Mouse (Mus musculus): ENCODE data around the gene Rnh1. TPM values are rescaled to one million over a fixed set of nuclear protein-coding genes. Genes with fewer than 3 reads are reported as not detected.

Rnh1 gene
- polyA plus RNA-seq (2015; fragmentation: Nextera tagmentation; extraction: Ambion mirVana), result 92.2 and 102 TPM in 2 replicates

DNA sequence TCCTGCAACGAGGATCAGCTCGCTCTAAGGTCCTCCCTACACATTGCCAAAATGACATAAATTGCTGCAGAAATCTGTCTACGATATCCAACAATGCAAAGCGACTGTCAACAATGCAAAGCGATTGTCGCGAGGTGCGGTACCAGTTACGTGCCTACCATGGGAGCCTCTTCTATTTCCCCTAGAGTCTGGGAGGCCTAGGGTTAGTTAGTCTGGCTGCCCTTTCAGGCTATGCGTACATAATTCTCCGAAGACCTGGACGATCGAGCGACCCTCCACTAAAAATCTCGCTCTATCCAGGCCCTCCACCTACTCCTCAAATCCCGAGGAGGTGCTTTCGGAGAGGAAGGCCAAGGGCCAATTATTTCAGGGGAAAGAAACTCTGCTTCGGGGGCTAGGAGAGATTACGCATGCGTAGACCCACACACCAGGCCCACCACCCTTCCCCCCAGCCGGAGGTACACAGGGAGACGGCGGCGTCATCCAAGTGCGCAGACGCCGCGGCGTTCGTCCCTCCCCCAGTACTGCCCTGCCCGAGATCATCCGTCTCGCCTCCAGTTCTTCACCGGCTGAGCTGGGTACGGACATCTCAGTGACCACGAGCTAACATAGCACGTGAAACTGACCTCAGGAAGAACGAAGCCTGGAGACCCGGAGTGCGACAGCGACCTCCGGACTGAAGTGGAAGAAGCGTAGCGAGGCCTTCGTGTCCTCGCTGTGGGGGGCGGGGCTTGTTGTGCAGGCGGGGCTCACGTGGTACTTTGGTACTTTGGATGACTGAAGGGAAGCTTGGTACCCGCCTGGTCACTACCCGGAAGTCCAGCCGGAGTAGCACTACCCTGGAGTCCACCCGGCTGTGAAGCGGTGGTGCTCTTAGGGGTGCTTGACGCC lies at the start of gene Rnh1:
Rnh1 (minus strand) TSS at position 742 of the 891 bp plus-strand sequence.
- Histone ChIP-seq H3K27me3 (replicated peaks) (0 out of 2 replicates have a peak, but pooled peaks cover 7% of the 10 kb centered on the region), H3K9me3 (no peaks in the 10 kb centered on the region), H3K27ac (replicated peaks) (peak within 1 kb of the TSS; percentile 94), H3K4me1 (peaks cover 41% of the 10 kb centered on the region), H3K9ac (peak within 1 kb of the TSS; percentile 88), H3K36me3 (no peaks in the 10 kb centered on the region), H3K4me2 (peak within 1 kb of the TSS; percentile 78), H3K4me3 (peak within 1 kb of the TSS; percentile 64)
- ATAC-seq (ENCODE audit: extremely low read depth, insufficient number of reproducible peaks, low FRiP score, low TSS enrichment), result peak; percentile 89
- 3% methylated on average over 55 of the region's 55 CpGs for WGBS

DNA sequence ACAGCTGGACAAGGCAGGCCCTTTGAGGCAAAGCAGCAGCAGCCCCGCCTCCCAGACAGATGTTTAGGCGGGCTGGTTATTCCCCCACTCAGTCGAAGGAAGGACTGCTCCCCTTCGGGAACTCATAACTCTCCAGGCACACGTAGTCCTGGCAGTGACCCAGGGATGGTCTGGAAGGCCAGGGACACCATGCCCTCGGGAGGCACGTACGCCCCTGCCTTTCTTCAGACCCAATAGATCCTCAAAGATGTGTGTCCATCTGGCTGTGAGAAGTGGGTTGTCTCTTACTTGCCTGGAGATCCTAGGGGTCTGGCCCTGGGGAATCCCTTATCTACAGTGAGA lies 49.4 kb upstream of the Rnh1 start:
- H3K27ac ChIP-seq (replicated peaks), result peak overlapping the region; percentile 91
- peaks cover 20% of the 10 kb centered on the region for H3K36me3 ChIP-seq
- no peaks in the 10 kb centered on the region for H3K27me3 ChIP-seq (replicated peaks)
- no peaks in the 10 kb centered on the region for H3K9me3 ChIP-seq
- H3K4me3 ChIP-seq, result peak overlapping the region; percentile 68
- peak overlapping the region; percentile 89 for H3K9ac ChIP-seq
- no peak for ATAC-seq (ENCODE audit: extremely low read depth, insufficient number of reproducible peaks, low FRiP score, low TSS enrichment)
- peaks cover 42% of the 10 kb centered on the region for H3K4me1 ChIP-seq
- peak overlapping the region; percentile 83 for H3K4me2 ChIP-seq
- 7% methylated on average over 8 of the region's 8 CpGs for WGBS

DNA sequence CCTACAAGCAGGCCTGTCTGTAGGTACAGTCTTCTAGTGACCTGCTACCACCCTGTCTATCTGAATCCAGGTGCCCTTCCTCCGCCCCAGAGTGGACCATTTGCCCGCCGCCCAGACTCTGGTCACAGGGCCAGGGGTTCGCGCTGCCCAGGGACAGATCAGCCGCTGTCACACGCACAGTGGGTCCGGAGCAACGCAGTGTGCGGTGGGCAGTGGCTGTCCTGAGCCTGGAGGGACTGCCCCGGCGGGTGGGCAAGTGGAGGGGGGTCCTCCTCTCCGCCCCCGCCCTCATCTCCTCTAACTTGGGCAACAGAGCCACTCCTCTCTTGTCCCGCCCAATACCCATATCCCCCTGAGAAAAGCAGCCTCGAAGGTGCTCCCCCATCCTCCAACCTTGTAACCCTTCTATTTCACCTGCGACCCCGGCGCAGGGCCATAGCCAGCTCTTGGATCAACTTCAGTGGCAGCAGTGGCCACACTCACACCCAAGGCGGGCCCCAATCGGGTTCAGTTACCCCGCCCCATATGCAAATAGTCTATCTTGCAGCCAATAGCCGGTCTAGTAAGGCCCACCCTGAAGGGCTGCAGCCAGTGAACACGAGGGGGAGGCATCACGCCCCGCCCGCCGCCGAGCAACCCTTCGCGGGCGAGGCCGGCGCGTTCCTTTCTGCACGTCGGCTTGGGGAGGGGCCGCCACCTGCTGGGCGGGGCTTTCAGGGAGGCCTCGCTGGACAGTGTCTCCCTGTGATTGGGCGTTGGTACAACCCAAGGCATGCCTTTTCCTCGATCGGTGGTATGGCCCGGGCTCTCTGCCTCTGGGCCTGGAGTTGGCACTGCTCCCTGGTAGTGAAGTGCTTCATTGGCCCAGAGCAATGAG lies 48.8 kb upstream of the Rnh1 start:
- H3K9ac ChIP-seq, result peak overlapping the region; percentile 89
- ATAC-seq (ENCODE audit: extremely low read depth, insufficient number of reproducible peaks, low FRiP score, low TSS enrichment), result peak; percentile 95
- H3K27ac ChIP-seq (replicated peaks), result peak overlapping the region; percentile 91
- H3K9me3 ChIP-seq, result no peaks in the 10 kb centered on the region
- H3K4me3 ChIP-seq, result peak overlapping the region; percentile 68
- H3K27me3 ChIP-seq (replicated peaks), result no peaks in the 10 kb centered on the region
- peaks cover 20% of the 10 kb centered on the region for H3K36me3 ChIP-seq
- peak overlapping the region; percentile 83 for H3K4me2 ChIP-seq
- peaks cover 48% of the 10 kb centered on the region for H3K4me1 ChIP-seq
- WGBS, result 2% methylated on average over 44 of the region's 44 CpGs

- peak overlapping the region; percentile 89 for H3K9ac ChIP-seq
- H3K27me3 ChIP-seq (replicated peaks), result no peaks in the 10 kb centered on the region
- H3K36me3 ChIP-seq, result peaks cover 20% of the 10 kb centered on the region
- peak overlapping the region; percentile 68 for H3K4me3 ChIP-seq
- 72% methylated on average over 1 of the region's 1 CpGs for WGBS
- peaks cover 53% of the 10 kb centered on the region for H3K4me1 ChIP-seq
- H3K4me2 ChIP-seq, result peak overlapping the region; percentile 83
- no peak overlapping the region; the same call in 1 of the 2 replicates for H3K27ac ChIP-seq (replicated peaks)
- ATAC-seq (ENCODE audit: extremely low read depth, insufficient number of reproducible peaks, low FRiP score, low TSS enrichment), result no peak
- H3K9me3 ChIP-seq, result no peaks in the 10 kb centered on the region
Measured at GRCm38 (mm10) chr7:141220377-141220776, 47.7 kb upstream of the Rnh1 start.

- 94% methylated on average over 1 of the region's 1 CpGs for WGBS
- Histone ChIP-seq H3K4me1 (peaks cover 59% of the 10 kb centered on the region), H3K4me3 (no peak overlapping the region), H3K27ac (replicated peaks) (no peak overlapping the region), H3K4me2 (peak overlapping the region; percentile 83), H3K36me3 (peaks cover 20% of the 10 kb centered on the region), H3K9me3 (no peaks in the 10 kb centered on the region), H3K9ac (peak overlapping the region; percentile 89; the same call in 1 of the 2 replicates), H3K27me3 (replicated peaks) (no peaks in the 10 kb centered on the region)
- no peak for ATAC-seq (ENCODE audit: extremely low read depth, insufficient number of reproducible peaks, low FRiP score, low TSS enrichment)
Measured at GRCm38 (mm10) chr7:141219558-141220099, 47.0 kb upstream of the Rnh1 start.

GRCm38 (mm10) chr7:141218557-141219133 lies 46.0 kb upstream of the Rnh1 start:
- Histone ChIP-seq H3K9me3 (no peaks in the 10 kb centered on the region), H3K4me1 (peaks cover 63% of the 10 kb centered on the region)
- 80% methylated on average over 5 of the region's 5 CpGs for WGBS

GRCm38 (mm10) chr7:141218141-141218540 lies 45.5 kb upstream of the Rnh1 start:
- 79% methylated on average over 3 of the region's 3 CpGs for WGBS
- peaks cover 20% of the 10 kb centered on the region for H3K36me3 ChIP-seq
- no peak overlapping the region for H3K27ac ChIP-seq (replicated peaks)
- no peak overlapping the region for H3K4me2 ChIP-seq
- H3K4me3 ChIP-seq, result no peak overlapping the region
- no peak overlapping the region for H3K9ac ChIP-seq
- peaks cover 61% of the 10 kb centered on the region for H3K4me1 ChIP-seq
- H3K9me3 ChIP-seq, result no peaks in the 10 kb centered on the region
- no peaks in the 10 kb centered on the region for H3K27me3 ChIP-seq (replicated peaks)
- ATAC-seq (ENCODE audit: extremely low read depth, insufficient number of reproducible peaks, low FRiP score, low TSS enrichment), result no peak

More at GRCm38 (mm10) chr7:141218557-141219133, 46.0 kb upstream of the Rnh1 start:
- no peak for ATAC-seq (ENCODE audit: extremely low read depth, insufficient number of reproducible peaks, low FRiP score, low TSS enrichment)
- H3K27me3 ChIP-seq (replicated peaks), result no peaks in the 10 kb centered on the region
- H3K4me3 ChIP-seq, result no peak overlapping the region
- no peak overlapping the region for H3K27ac ChIP-seq (replicated peaks)
- H3K4me2 ChIP-seq, result no peak overlapping the region
- H3K36me3 ChIP-seq, result peaks cover 20% of the 10 kb centered on the region
- no peak overlapping the region for H3K9ac ChIP-seq

DNA sequence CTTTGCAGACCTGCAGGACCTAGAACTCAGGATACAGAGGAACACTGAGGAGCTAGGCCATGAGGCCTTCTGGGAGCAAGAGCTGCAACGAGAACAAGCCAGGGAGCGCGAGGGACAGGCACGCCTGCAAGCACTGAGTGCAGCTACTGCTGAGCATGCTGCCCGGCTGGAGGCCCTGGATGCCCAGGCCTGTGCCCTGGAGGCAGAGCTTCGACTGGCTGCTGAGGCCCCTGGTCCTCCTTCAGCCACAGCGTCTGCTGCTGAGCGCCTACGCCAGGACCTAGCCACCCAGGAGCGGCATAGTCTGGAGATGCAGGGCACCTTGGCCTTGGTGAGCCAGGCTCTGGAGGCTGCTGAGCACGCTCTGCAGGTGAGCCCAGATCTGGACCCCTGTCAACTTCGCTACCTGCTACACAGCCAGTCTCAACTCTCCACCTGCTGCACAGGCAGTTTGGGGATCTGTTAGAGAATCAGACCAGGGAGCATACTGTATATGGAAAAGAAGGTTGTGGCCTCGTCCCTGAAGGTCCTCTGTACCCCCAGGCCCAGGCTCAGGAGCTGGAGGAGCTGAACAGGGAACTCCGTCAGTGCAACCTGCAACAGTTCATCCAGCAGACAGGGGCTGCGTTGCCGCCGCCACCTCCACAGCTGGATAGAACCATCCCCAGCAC lies 44.8 kb upstream of the Rnh1 start:
- H3K9me3 ChIP-seq, result no peaks in the 10 kb centered on the region
- no peaks in the 10 kb centered on the region for H3K27me3 ChIP-seq (replicated peaks)
- peak overlapping the region; percentile 77; the same call in 1 of the 2 replicates for H3K4me2 ChIP-seq
- 0 out of 2 replicates have a peak overlapping the region, but pooled peaks have one; percentile 67 for H3K4me3 ChIP-seq
- H3K36me3 ChIP-seq, result peaks cover 20% of the 10 kb centered on the region
- WGBS, result 88% methylated on average over 17 of the region's 17 CpGs
- H3K4me1 ChIP-seq, result peaks cover 58% of the 10 kb centered on the region
- ATAC-seq (ENCODE audit: extremely low read depth, insufficient number of reproducible peaks, low FRiP score, low TSS enrichment), result no peak
- no peak overlapping the region for H3K27ac ChIP-seq (replicated peaks)
- no peak overlapping the region for H3K9ac ChIP-seq

DNA sequence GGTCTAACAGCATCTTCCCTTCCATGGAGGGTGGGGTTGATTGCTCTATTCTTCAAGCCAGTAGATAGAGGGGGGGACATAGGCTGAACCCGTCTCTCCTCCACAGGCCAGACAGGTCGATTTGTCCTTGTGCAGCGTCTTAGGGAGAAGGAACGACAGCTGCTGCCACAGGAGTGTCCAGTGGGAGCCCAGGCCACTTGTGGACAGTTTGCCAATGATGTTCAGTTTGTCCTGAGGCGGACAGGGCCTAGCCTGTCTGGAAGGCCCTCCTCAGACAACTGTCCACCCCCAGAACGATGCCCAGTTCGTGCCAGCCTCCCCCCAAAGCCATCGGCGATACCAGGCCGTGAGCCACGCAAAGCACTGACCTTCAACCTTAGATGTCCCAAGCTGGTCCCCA lies 44.2 kb upstream of the Rnh1 start:
- peak overlapping the region; percentile 67 for H3K4me3 ChIP-seq
- no peak for ATAC-seq (ENCODE audit: extremely low read depth, insufficient number of reproducible peaks, low FRiP score, low TSS enrichment)
- H3K4me1 ChIP-seq, result peaks cover 55% of the 10 kb centered on the region
- no peaks in the 10 kb centered on the region for H3K9me3 ChIP-seq
- 81% methylated on average over 11 of the region's 11 CpGs for WGBS
- peaks cover 20% of the 10 kb centered on the region for H3K36me3 ChIP-seq
- H3K4me2 ChIP-seq, result peak overlapping the region; percentile 77
- 0 out of 2 replicates have a peak, but pooled peaks cover 3% of the 10 kb centered on the region for H3K27me3 ChIP-seq (replicated peaks)
- peak overlapping the region; percentile 78; the same call in 1 of the 2 replicates for H3K27ac ChIP-seq (replicated peaks)
- H3K9ac ChIP-seq, result peak overlapping the region; percentile 82
